Mouse (Mus musculus): ENCODE results near the gene Enthd1. TPM values are rescaled to one million over a fixed set of nuclear protein-coding genes. Genes with fewer than 3 reads are reported as not detected.

The Enthd1 gene
- polyA plus RNA-seq, 1 experiment from 2014 or later = not detected

DNA sequence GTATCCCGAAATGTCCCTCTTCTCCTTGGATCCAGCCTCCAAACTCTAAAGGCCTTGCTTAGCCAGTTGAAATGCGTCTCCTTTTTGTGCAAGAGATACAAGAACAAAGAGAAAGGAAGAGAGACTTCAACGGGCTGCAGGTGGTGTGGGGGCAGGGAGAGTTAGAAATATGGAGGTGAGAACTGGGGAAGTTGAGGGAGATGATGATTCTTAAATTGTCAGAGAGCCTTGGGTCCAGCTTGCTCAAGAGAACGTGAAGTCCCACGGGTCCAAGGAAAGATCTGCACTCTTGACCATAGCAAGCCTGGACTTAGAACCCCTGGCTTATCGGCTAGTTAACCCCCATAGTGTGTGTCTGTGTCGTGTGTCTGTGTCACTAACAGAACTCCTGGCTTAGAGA, 6.7 kb upstream of the Enthd1 start:
- no peaks in the 10 kb centered on the region for H3K27me3 ChIP-seq (ENCODE audit: control insufficient read depth, insufficient read depth, low read length)
- H3K27ac ChIP-seq (ENCODE audit: low read depth, low read length) = no peak overlapping the region
- WGBS = 79% methylated on average over 7 of the region's 7 CpGs
- no peaks in the 10 kb centered on the region for H3K9me3 ChIP-seq (ENCODE audit: control insufficient read depth, low read length)
- no peaks in the 10 kb centered on the region for H3K4me1 ChIP-seq (replicated peaks; ENCODE audit: control insufficient read depth, insufficient read depth, low read length)
- DNase-seq (ENCODE audit: low spot score) (no peak), ATAC-seq (replicated peaks; ENCODE audit: low FRiP score) (no peak)
- H3K4me3 ChIP-seq (ENCODE audit: low read depth, low read length) = no peak overlapping the region
- no peaks in the 10 kb centered on the region for H3K36me3 ChIP-seq (ENCODE audit: control insufficient read depth, insufficient read depth, low read length)
- no peak overlapping the region for H3K9ac ChIP-seq (ENCODE audit: low read length)
- no peak overlapping the region for H3K4me2 ChIP-seq (ENCODE audit: low read depth, low read length, severe bottlenecking)

GRCm38 (mm10) chr15:80570226-80570625, 5.3 kb upstream of the Enthd1 start:
- H3K27me3 ChIP-seq (ENCODE audit: control insufficient read depth, insufficient read depth, low read length) = no peaks in the 10 kb centered on the region
- H3K27ac ChIP-seq (ENCODE audit: low read depth, low read length) = no peak overlapping the region
- no peaks in the 10 kb centered on the region for H3K4me1 ChIP-seq (replicated peaks; ENCODE audit: control insufficient read depth, insufficient read depth, low read length)
- no peak overlapping the region for H3K4me3 ChIP-seq (ENCODE audit: low read depth, low read length)
- H3K36me3 ChIP-seq (ENCODE audit: control insufficient read depth, insufficient read depth, low read length) = no peaks in the 10 kb centered on the region
- no peak overlapping the region for H3K9ac ChIP-seq (ENCODE audit: low read length)
- WGBS = 93% methylated on average over 1 of the region's 1 CpGs
- DNase-seq (ENCODE audit: low spot score) (no peak), ATAC-seq (replicated peaks; ENCODE audit: low FRiP score) (no peak)
- no peak overlapping the region for H3K4me2 ChIP-seq (ENCODE audit: low read depth, low read length, severe bottlenecking)
- no peaks in the 10 kb centered on the region for H3K9me3 ChIP-seq (ENCODE audit: control insufficient read depth, low read length)

- H3K4me3 ChIP-seq (ENCODE audit: low read depth, low read length) = no peak overlapping the region
- WGBS = 83% methylated on average over 7 of the region's 7 CpGs
- no peak for DNase-seq (ENCODE audit: low spot score)
- no peaks in the 10 kb centered on the region for H3K4me1 ChIP-seq (replicated peaks; ENCODE audit: control insufficient read depth, insufficient read depth, low read length)
- H3K27ac ChIP-seq (ENCODE audit: low read depth, low read length) = no peak overlapping the region
- H3K9ac ChIP-seq (ENCODE audit: low read length) = no peak overlapping the region
- H3K4me2 ChIP-seq (ENCODE audit: low read depth, low read length, severe bottlenecking) = no peak overlapping the region
- H3K36me3 ChIP-seq (ENCODE audit: control insufficient read depth, insufficient read depth, low read length) = no peaks in the 10 kb centered on the region
- no peaks in the 10 kb centered on the region for H3K9me3 ChIP-seq (ENCODE audit: control insufficient read depth, low read length)
- no peaks in the 10 kb centered on the region for H3K27me3 ChIP-seq (ENCODE audit: control insufficient read depth, insufficient read depth, low read length)
- ATAC-seq (replicated peaks; ENCODE audit: low FRiP score) = no peak
Observed at GRCm38 (mm10) chr15:80569205-80569604, 4.2 kb upstream of the Enthd1 start.

DNA sequence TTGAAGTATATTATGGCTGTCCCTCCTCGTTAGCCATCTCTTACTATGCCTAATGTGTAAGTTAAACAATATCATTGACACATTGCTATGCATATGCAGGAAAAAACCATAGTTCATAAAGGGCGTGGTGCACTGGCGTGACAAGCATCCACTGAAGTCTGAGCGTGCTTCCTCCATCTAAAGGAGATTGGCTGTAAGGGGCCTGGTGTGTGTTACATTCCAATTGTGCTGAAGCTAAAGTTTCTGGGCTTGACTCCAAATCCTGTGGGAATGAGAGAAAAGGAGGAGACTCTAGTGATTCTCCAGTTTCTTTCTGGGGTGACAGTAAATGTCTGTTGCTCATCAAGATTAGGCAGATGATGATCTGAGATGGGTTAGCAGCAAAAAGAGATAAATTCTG, 2.8 kb upstream of the Enthd1 start:
- Histone ChIP-seq H3K4me2 (ENCODE audit: low read depth, low read length, severe bottlenecking) (no peak overlapping the region), H3K27me3 (ENCODE audit: control insufficient read depth, insufficient read depth, low read length) (no peaks in the 10 kb centered on the region), H3K27ac (ENCODE audit: low read depth, low read length) (no peak overlapping the region), H3K4me3 (ENCODE audit: low read depth, low read length) (no peak overlapping the region), H3K36me3 (ENCODE audit: control insufficient read depth, insufficient read depth, low read length) (no peaks in the 10 kb centered on the region), H3K9ac (ENCODE audit: low read length) (no peak overlapping the region), H3K9me3 (ENCODE audit: control insufficient read depth, low read length) (no peaks in the 10 kb centered on the region), H3K4me1 (replicated peaks; ENCODE audit: control insufficient read depth, insufficient read depth, low read length) (no peaks in the 10 kb centered on the region)
- no peak for DNase-seq (ENCODE audit: low spot score)
- ATAC-seq (replicated peaks; ENCODE audit: low FRiP score) = no peak
- WGBS = 86% methylated on average over 4 of the region's 4 CpGs

- Histone ChIP-seq H3K9me3 (ENCODE audit: control insufficient read depth, low read length) (no peaks in the 10 kb centered on the region), H3K4me2 (ENCODE audit: low read depth, low read length, severe bottlenecking) (no peak overlapping the region), H3K9ac (ENCODE audit: low read length) (no peak overlapping the region), H3K4me1 (replicated peaks; ENCODE audit: control insufficient read depth, insufficient read depth, low read length) (no peaks in the 10 kb centered on the region), H3K27ac (ENCODE audit: low read depth, low read length) (no peak overlapping the region), H3K27me3 (ENCODE audit: control insufficient read depth, insufficient read depth, low read length) (no peaks in the 10 kb centered on the region), H3K4me3 (ENCODE audit: low read depth, low read length) (no peak overlapping the region), H3K36me3 (ENCODE audit: control insufficient read depth, insufficient read depth, low read length) (no peaks in the 10 kb centered on the region)
- ATAC-seq (replicated peaks; ENCODE audit: low FRiP score) (no peak), DNase-seq (ENCODE audit: low spot score) (no peak)
- WGBS = 91% methylated on average over 3 of the region's 3 CpGs
Observed at GRCm38 (mm10) chr15:80567139-80567538, 2.2 kb upstream of the Enthd1 start.

DNA sequence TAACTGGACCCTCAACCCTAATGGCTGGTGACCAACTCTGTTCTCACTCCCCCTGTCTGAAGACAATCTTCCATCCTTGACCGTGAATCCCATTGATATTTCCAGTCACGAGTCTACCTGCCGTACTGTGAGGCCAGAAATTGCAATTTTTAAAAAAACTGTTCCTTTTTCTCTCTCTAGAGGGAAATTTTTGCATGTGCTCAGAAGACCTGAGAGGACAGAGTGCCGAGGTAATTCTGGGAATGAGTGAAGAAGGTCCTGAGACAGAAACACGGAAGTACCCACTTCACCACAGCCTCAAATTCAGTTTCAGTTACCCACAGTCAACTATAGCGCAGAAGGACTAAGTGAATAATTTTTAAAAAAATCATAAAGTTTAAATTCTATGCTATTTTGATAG, 1.7 kb upstream of the Enthd1 start:
- H3K9ac ChIP-seq (ENCODE audit: low read length) = no peak overlapping the region
- H3K36me3 ChIP-seq (ENCODE audit: control insufficient read depth, insufficient read depth, low read length) = no peaks in the 10 kb centered on the region
- WGBS = 92% methylated on average over 6 of the region's 6 CpGs
- H3K4me2 ChIP-seq (ENCODE audit: low read depth, low read length, severe bottlenecking) = no peak overlapping the region
- no peaks in the 10 kb centered on the region for H3K9me3 ChIP-seq (ENCODE audit: control insufficient read depth, low read length)
- H3K27ac ChIP-seq (ENCODE audit: low read depth, low read length) = no peak overlapping the region
- no peak overlapping the region for H3K4me3 ChIP-seq (ENCODE audit: low read depth, low read length)
- no peak for DNase-seq (ENCODE audit: low spot score)
- no peaks in the 10 kb centered on the region for H3K27me3 ChIP-seq (ENCODE audit: control insufficient read depth, insufficient read depth, low read length)
- H3K4me1 ChIP-seq (replicated peaks; ENCODE audit: control insufficient read depth, insufficient read depth, low read length) = no peaks in the 10 kb centered on the region
- ATAC-seq (replicated peaks; ENCODE audit: low FRiP score) = no peak

DNA sequence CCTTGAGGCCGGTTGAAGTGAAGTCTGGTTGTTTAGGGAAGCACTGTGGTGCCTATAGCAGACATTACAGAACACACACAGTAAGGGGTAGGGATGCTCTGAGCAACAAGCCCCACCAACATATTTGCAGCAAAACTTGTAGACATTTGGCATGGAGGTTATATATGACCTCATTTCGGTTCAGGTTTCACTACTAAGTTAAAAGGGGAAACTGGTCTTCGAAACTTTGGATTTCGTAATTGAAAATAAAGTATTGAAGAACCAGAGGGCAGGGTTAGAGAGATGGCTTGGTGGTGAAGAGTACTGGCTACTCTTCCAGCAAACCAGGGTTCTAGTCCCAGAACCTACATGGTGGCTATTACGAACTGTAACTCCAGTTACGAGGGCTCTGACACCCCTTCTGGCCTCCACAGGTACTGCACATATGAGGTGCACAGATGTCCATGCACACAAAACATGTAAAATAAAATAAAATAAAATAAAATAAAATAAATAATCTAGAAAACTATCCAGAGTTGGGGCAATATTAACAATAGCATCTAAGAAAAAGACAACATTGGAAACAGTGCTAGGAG, 1.2 kb downstream of the Enthd1 start:
- Histone ChIP-seq H3K4me1 (replicated peaks; ENCODE audit: control insufficient read depth, insufficient read depth, low read length) (no peaks in the 10 kb centered on the region), H3K27ac (ENCODE audit: low read depth, low read length) (no peak overlapping the region), H3K9me3 (ENCODE audit: control insufficient read depth, low read length) (no peaks in the 10 kb centered on the region), H3K27me3 (ENCODE audit: control insufficient read depth, insufficient read depth, low read length) (no peaks in the 10 kb centered on the region), H3K9ac (ENCODE audit: low read length) (no peak overlapping the region), H3K4me2 (ENCODE audit: low read depth, low read length, severe bottlenecking) (no peak overlapping the region), H3K4me3 (ENCODE audit: low read depth, low read length) (no peak overlapping the region), H3K36me3 (ENCODE audit: control insufficient read depth, insufficient read depth, low read length) (no peaks in the 10 kb centered on the region)
- DNase-seq (ENCODE audit: low spot score) (no peak), ATAC-seq (replicated peaks; ENCODE audit: low FRiP score) (no peak)
- whole genome bisulfite sequencing = 89% methylated on average over 6 of the region's 6 CpGs

DNA sequence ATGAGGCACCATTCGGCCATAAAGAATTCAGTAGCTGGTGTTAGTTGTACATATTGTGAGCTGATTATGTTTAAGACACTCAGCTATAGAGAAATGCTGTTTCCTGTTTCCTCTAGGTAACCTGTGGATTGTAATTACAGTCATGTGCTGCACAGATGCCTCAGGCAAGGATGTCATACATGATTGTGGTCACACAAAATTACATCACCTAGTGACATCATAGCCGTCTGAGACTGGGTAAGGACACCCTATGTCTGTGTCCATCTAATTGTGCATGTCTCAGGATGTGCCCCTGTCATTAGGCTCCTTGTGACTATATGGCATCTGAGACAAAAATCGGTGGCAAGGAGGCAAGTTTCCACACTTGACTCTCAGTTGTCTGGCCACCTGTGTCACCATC, 2.5 kb downstream of the Enthd1 start:
- ATAC-seq (replicated peaks; ENCODE audit: low FRiP score) = no peak
- no peak overlapping the region for H3K4me2 ChIP-seq (ENCODE audit: low read depth, low read length, severe bottlenecking)
- H3K4me3 ChIP-seq (ENCODE audit: low read depth, low read length) = no peak overlapping the region
- no peaks in the 10 kb centered on the region for H3K27me3 ChIP-seq (ENCODE audit: control insufficient read depth, insufficient read depth, low read length)
- no peak overlapping the region for H3K27ac ChIP-seq (ENCODE audit: low read depth, low read length)
- no peak overlapping the region for H3K9ac ChIP-seq (ENCODE audit: low read length)
- DNase-seq (ENCODE audit: low spot score) = no peak
- no peaks in the 10 kb centered on the region for H3K4me1 ChIP-seq (replicated peaks; ENCODE audit: control insufficient read depth, insufficient read depth, low read length)
- H3K9me3 ChIP-seq (ENCODE audit: control insufficient read depth, low read length) = no peaks in the 10 kb centered on the region
- H3K36me3 ChIP-seq (ENCODE audit: control insufficient read depth, insufficient read depth, low read length) = no peaks in the 10 kb centered on the region
- WGBS = 84% methylated on average over 3 of the region's 3 CpGs

DNA sequence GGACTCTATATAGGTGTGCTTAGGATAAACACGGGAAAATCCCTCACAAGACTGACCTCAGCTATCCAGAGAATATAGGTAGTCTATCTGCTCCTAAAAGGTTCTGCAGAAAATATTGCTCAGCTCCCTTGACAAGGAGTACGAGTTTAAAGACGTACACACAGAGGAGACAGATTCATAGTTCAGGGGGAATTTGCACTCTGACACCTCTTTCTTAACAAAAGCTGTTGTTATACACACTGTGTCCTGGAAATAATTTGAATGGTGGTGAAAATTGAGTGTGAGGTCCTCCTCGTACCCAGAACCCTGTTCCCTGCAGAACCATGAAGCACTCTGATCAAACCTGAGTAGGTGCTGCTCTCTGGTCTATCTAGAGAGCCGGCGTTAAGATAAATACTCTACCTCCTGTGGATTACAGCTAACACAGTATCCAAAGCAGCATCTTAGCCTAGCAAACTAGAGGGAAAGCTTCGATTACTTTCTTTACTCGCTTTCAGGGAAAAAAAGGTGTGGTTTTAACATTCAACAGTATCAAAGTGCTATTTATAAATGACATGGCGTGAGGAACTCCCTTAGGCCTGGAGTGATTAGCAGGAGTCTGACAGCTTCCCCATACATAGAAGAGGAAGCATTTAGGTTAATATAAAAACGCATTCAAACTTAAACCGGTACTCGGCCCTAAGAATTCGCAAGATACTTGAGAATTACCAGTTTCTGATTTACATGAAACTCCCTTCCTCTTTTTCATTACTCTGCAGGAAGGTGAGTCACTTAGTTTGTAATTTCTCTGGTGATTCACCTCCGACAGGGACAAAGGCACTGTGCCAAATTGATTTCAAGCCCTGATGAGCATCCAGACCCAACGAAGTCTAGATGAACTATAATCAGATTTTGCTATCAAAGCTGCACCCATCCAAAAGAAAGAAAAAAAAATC, 4.0 kb downstream of the Enthd1 start:
- Histone ChIP-seq H3K27ac (ENCODE audit: low read depth, low read length) (no peak overlapping the region), H3K4me2 (ENCODE audit: low read depth, low read length, severe bottlenecking) (no peak overlapping the region), H3K4me3 (ENCODE audit: low read depth, low read length) (no peak overlapping the region), H3K36me3 (ENCODE audit: control insufficient read depth, insufficient read depth, low read length) (no peaks in the 10 kb centered on the region), H3K27me3 (ENCODE audit: control insufficient read depth, insufficient read depth, low read length) (no peaks in the 10 kb centered on the region), H3K9me3 (ENCODE audit: control insufficient read depth, low read length) (no peaks in the 10 kb centered on the region), H3K4me1 (replicated peaks; ENCODE audit: control insufficient read depth, insufficient read depth, low read length) (no peaks in the 10 kb centered on the region), H3K9ac (ENCODE audit: low read length) (no peak overlapping the region)
- WGBS = 69% methylated on average over 15 of the region's 15 CpGs
- no peak for DNase-seq (ENCODE audit: low spot score)
- no peak for ATAC-seq (replicated peaks; ENCODE audit: low FRiP score)

Data from forebrain, embryonic 11.5 days (tissue).